Mouse (Mus musculus) kidney, adult 10 weeks (tissue): Measurements from ENCODE around the gene Ankrd60. TPM values are rescaled to one million over a fixed set of nuclear protein-coding genes. Genes with fewer than 3 reads are reported as not detected.

ENCODE experiments used
- polyA plus RNA-seq: library from polyadenylated mRNA; stranded (reverse); fragments of 350-450 nt; fragmentation: Illumina TruSeq; extraction: RNeasy Lipid Tissue Mini Kit (QIAGEN cat#74804); gene quantifications from one replicate; pipeline ENCODE4 v1.2.3, GENCODE M21; 2014; ENCODE audit warnings: low read depth, low replicate concordance

The Ankrd60 gene
- not detected for polyA plus RNA-seq

DNA sequence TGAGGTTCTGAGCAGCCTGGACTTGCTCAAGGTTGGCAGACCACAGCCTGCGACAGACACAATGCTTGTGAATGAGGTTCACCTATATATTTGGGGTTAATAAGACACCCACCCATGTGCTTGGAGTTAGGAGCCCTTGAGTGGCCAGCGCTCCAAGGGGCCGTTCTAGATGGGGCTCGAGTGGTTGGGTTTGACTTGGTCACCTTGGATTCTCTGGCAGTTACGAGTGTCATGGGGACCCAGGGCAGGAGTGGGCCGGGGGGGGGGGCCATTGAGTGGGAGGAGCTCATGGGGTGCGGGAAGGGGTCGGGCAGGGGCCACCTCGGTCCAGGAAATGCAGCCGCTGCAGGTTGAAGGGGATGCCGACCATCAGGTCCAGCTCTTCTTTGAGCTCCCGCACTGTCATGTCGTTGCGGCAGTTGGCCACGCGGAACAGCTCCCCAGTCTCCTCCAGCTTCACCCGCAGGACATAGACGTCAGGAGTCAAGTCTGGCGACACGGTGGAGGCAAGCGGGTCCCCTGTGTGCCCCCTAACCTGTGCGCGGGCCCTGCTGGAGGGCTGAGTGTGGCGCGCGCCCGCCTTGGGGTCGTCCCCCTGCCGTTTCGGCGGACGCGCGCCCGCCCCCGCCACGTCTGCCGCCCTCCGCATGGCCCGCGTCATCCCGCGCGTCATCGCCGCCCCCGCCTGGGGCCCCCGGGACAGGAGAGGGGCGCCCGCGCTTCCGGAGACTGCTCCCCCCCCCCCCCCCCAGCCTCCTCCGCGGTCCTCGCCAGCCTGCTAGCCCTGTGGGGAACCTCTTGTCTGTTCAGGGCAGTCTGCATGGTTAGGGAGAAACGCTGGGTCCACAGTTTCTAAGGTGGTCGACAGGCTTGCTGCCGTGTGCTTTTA lies at the start of gene Ankrd60:
TSS of gene Ankrd60 (minus strand) at position 697 of the 889 bp plus-strand sequence.

DNA sequence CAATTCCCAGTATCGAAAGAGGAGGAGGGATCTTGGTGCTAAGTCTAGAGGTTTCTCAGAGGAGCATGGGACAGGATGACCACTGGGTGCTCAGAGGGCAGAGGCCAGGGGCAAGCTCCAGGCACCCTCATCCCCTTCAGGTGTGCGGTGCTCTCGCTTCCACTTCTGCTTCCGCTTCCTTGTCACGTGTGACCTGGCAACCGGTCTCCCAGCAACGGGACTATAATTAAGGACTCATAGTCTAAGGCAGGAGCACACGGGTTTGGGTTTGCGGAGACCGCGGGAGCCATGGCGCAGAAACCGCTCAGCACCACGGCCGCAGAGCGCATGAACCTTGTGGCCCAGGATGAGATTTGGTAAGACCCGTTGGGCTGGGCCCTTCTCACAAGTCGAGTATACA lies 55.8 kb downstream of the Ankrd60 start, which contains the start of gene 1700021F07Rik:
TSS of gene 1700021F07Rik (plus strand) at position 211 of the 400 bp plus-strand sequence.

Other genes starting within 250 kb of the Ankrd60 start
- not detected for gene 1700021F07Rik, start 55.8 kb downstream of the Ankrd60 start, polyA plus RNA-seq
- 25.9 TPM for gene Rab22a, start 81.4 kb upstream of the Ankrd60 start, polyA plus RNA-seq
- gene 1700010B08Rik, start 141.1 kb upstream of the Ankrd60 start, polyA plus RNA-seq: not detected
- gene Vapb, start 159.1 kb upstream of the Ankrd60 start, polyA plus RNA-seq: 135 TPM